Mouse (Mus musculus) T-helper 1 cell (primary cell): ENCODE results near the gene Rtf2.

Experiments used
- in situ Hi-C: fragments of 300-600 bp; cut with MboI, MseI; formaldehyde crosslinking; loops from one replicate; pipeline ENCODE4 v1.15.1; 2025; ENCODE audit warnings: high pct_unique_total_duplicates

The Rtf2 gene

GRCm38 (mm10) chr2:172437371-172437952 lies 2.9 kb upstream of the Rtf2 start:
- in situ Hi-C loops = loop anchor here (5.0 kb wide), 1 partner anchor 55 kb away; no protein-coding TSS in a partner anchor

- in situ Hi-C loops = no loop called here
Measured at GRCm38 (mm10) chr2:172440640-172441005, 267 bp downstream of the Rtf2 start.

- in situ Hi-C loops = no loop called here
Measured at GRCm38 (mm10) chr2:172441176-172441575, 820 bp downstream of the Rtf2 start.

- in situ Hi-C loops = no loop called here
Measured at GRCm38 (mm10) chr2:172445617-172446016, 5.3 kb downstream of the Rtf2 start.

- in situ Hi-C loops = no loop called here
Measured at GRCm38 (mm10) chr2:172447317-172447716, 7.0 kb downstream of the Rtf2 start.

- in situ Hi-C loops = no loop called here
Measured at GRCm38 (mm10) chr2:172448329-172448728, 8.0 kb downstream of the Rtf2 start.

GRCm38 (mm10) chr2:172450640-172451039 lies 10.3 kb downstream of the Rtf2 start:
- in situ Hi-C loops = no loop called here

GRCm38 (mm10) chr2:172452031-172452430 lies 11.7 kb downstream of the Rtf2 start:
- in situ Hi-C loops = no loop called here

GRCm38 (mm10) chr2:172452458-172452857 lies 12.1 kb downstream of the Rtf2 start:
- in situ Hi-C loops = no loop called here

GRCm38 (mm10) chr2:172458496-172458895 lies 18.1 kb downstream of the Rtf2 start, which contains the start of gene Gcnt7:
Gene Gcnt7 (minus strand): TSS chr2:172458596.
- in situ Hi-C loops = no loop called here

- in situ Hi-C loops = no loop called here
Measured at GRCm38 (mm10) chr2:172460647-172461046, 20.3 kb downstream of the Rtf2 start.

- in situ Hi-C loops = no loop called here
Measured at GRCm38 (mm10) chr2:172462813-172463212, 22.5 kb downstream of the Rtf2 start.

- in situ Hi-C loops = no loop called here
Measured at GRCm38 (mm10) chr2:172466427-172467132, 26.2 kb downstream of the Rtf2 start.

GRCm38 (mm10) chr2:172467206-172467605 lies 26.9 kb downstream of the Rtf2 start:
- in situ Hi-C loops = no loop called here

- in situ Hi-C loops = no loop called here
Measured at GRCm38 (mm10) chr2:172468346-172468819, 28.0 kb downstream of the Rtf2 start.

- in situ Hi-C loops = no loop called here
Measured at GRCm38 (mm10) chr2:172472318-172472717, 32.0 kb downstream of the Rtf2 start, which contains the start of gene Fam209. Gene Fam209 (plus strand): TSS chr2:172472520.

- in situ Hi-C loops = no loop called here
Measured at GRCm38 (mm10) chr2:172473591-172473990, 33.2 kb downstream of the Rtf2 start.

GRCm38 (mm10) chr2:172474970-172475369 lies 34.6 kb downstream of the Rtf2 start:
- in situ Hi-C loops = loop anchor here (5.0 kb wide), 1 partner anchor 297 kb away; no protein-coding TSS in a partner anchor

- in situ Hi-C loops = loop anchor here (5.0 kb wide), 1 partner anchor 296 kb away; no protein-coding TSS in a partner anchor
Measured at GRCm38 (mm10) chr2:172476707-172477260, 36.4 kb downstream of the Rtf2 start.

GRCm38 (mm10) chr2:172477350-172477749 lies 37.0 kb downstream of the Rtf2 start:
- in situ Hi-C loops = loop anchor here (5.0 kb wide), 1 partner anchor 295 kb away; no protein-coding TSS in a partner anchor

GRCm38 (mm10) chr2:172477860-172478259 lies 37.5 kb downstream of the Rtf2 start:
- in situ Hi-C loops = loop anchor here (5.0 kb wide), 1 partner anchor 294 kb away; no protein-coding TSS in a partner anchor

GRCm38 (mm10) chr2:172480296-172480695 lies 39.9 kb downstream of the Rtf2 start:
- in situ Hi-C loops = no loop called here
